Mouse (Mus musculus): ENCODE results near the gene Rnd3.

GRCm38 (mm10) chr2:51140486-51140885 is 8.4 kb downstream of the Rnd3 start:
- no peak for TF ChIP-seq CTCF (IDR thresholded peaks at IDR 0.05 in 2 of 3, conservative IDR thresholded peaks at IDR 0.05 in 1 of 3; ENCODE audit: control insufficient read depth in 1 of 3, insufficient read depth in 1 of 3, low read depth in 2 of 3, low read length in 3 of 3, poor library complexity in 1 of 3, severe bottlenecking in 1 of 3)
- no peak for TF ChIP-seq MAX (IDR thresholded peaks at IDR 0.05; ENCODE audit: low read length)
